Mouse (Mus musculus) brain, embryonic 14.5 days (tissue): ENCODE measurements at regions not wholly inside any gene's neighbourhood (a gene's known extent, or its start where the extent isn't known, plus 50 kb on each side); places are given as distances from the start of the nearest gene placed in this dataset.

Source experiments
- CTCF ChIP-seq: fragments of 200-500 bp; IDR thresholded peaks from 2 replicates; pipeline ENCODE4 v1.5.1; 2012; ENCODE audit warnings: inconsistent platforms, mild to moderate bottlenecking, moderate library complexity, borderline replicate concordance; ENCODE audit not compliant: insufficient read depth, insufficient read length; ENCODE audit errors: extremely low read depth
- POLR2A ChIP-seq: fragments of 200-500 bp; IDR thresholded peaks from 2 replicates; pipeline ENCODE4 v1.6.1; 2012; ENCODE audit warnings: mild to moderate bottlenecking, inconsistent platforms, borderline replicate concordance; ENCODE audit not compliant: poor library complexity, insufficient read depth, insufficient read length, severe bottlenecking; ENCODE audit errors: extremely low read depth

GRCm38 (mm10) chr4:131118586-131118985, 174.4 kb downstream of the Matn1 start:
- no peak for TF ChIP-seq CTCF
- no peak for TF ChIP-seq POLR2A
